Mouse (Mus musculus): ENCODE data around the gene Slc35b2.

DNA sequence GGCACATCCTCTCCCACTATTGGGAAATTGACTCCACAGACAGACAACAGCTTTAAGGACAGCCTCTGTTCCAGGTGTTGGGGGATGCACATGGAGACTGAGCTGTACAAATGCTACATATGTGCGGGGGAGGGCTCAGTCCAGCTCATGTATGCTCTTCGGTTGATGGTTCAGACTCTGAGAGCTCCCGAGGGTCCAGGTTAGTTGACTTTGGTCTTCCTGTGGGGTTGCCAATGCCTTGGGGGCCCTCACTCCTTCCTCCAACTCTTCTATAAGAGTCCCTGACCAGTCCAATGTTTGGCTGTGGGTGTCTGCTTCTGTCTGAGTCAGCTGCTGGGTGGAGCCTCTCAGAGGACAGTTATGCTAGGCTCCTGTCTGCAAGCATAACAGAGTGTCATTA is 10.6 kb upstream of the Slc35b2 start:
- no peak for TF ChIP-seq CTCF (IDR thresholded peaks at IDR 0.05; ENCODE audit: low read depth)
- TF ChIP-seq EP300 (IDR thresholded peaks at IDR 0.05; ENCODE audit: low read depth) = no peak
